Mouse (Mus musculus): ENCODE results near the gene Clstn1. TPM values are rescaled to one million over a fixed set of nuclear protein-coding genes. Genes with fewer than 3 reads are reported as not detected.

The Clstn1 gene
- total RNA-seq, 2 experiments from 2014 or later, result 23.6 to 28.3 TPM

GRCm38 (mm10) chr4:149663849-149664503 is 77.7 kb downstream of the Clstn1 start:
- intact Hi-C loops (cut with DNase I), result no loop called here
- no peak for DNase-seq

GRCm38 (mm10) chr4:149665016-149665691 is 78.9 kb downstream of the Clstn1 start:
- DNase-seq, result no peak
- intact Hi-C loops (cut with DNase I), result no loop called here

- DNase-seq, result no peak
- intact Hi-C loops (cut with DNase I), result no loop called here
Measured at GRCm38 (mm10) chr4:149665692-149666090, 79.4 kb downstream of the Clstn1 start.

GRCm38 (mm10) chr4:149671175-149671574 is 84.9 kb downstream of the Clstn1 start:
- DNase-seq, result no peak
- intact Hi-C loops (cut with DNase I), result no loop called here

GRCm38 (mm10) chr4:149672747-149673146 is 86.5 kb downstream of the Clstn1 start:
- no peak for DNase-seq
- intact Hi-C loops (cut with DNase I), result no loop called here

- DNase-seq, result no peak
- intact Hi-C loops (cut with DNase I), result no loop called here
Measured at GRCm38 (mm10) chr4:149674814-149675377, 88.6 kb downstream of the Clstn1 start.

- peak; percentile 73 to 80 for DNase-seq
- intact Hi-C loops (cut with DNase I), result no loop called here
Measured at GRCm38 (mm10) chr4:149675378-149676261, 89.4 kb downstream of the Clstn1 start.

- DNase-seq, result no peak
- intact Hi-C loops (cut with DNase I), result no loop called here
Measured at GRCm38 (mm10) chr4:149678006-149678405, 91.7 kb downstream of the Clstn1 start.

GRCm38 (mm10) chr4:149679056-149679770 is 92.9 kb downstream of the Clstn1 start:
- DNase-seq, result no peak
- intact Hi-C loops (cut with DNase I), result no loop called here

- intact Hi-C loops (cut with DNase I), result no loop called here
- no peak for DNase-seq
Measured at GRCm38 (mm10) chr4:149683875-149684274, 97.6 kb downstream of the Clstn1 start.

GRCm38 (mm10) chr4:149684841-149685623 is 98.8 kb downstream of the Clstn1 start:
- intact Hi-C loops (cut with DNase I), result no loop called here
- no peak for DNase-seq

GRCm38 (mm10) chr4:149688861-149689260 is 102.6 kb downstream of the Clstn1 start:
- no peak for DNase-seq
- intact Hi-C loops (cut with DNase I), result no loop called here

- no peak for DNase-seq
- intact Hi-C loops (cut with DNase I), result no loop called here
Measured at GRCm38 (mm10) chr4:149689822-149690700, 103.8 kb downstream of the Clstn1 start.

- intact Hi-C loops (cut with DNase I), result no loop called here
- DNase-seq, result no peak
Measured at GRCm38 (mm10) chr4:149690828-149691280, 104.6 kb downstream of the Clstn1 start.

- DNase-seq, result no peak
- intact Hi-C loops (cut with DNase I), result no loop called here
Measured at GRCm38 (mm10) chr4:149691368-149691767, 105.1 kb downstream of the Clstn1 start.

GRCm38 (mm10) chr4:149696189-149696971 is 110.1 kb downstream of the Clstn1 start:
- intact Hi-C loops (cut with DNase I), result no loop called here
- DNase-seq, result no peak

GRCm38 (mm10) chr4:149697506-149698196 is 111.4 kb downstream of the Clstn1 start:
- intact Hi-C loops (cut with DNase I), result no loop called here
- no peak for DNase-seq

Measured in gastrocnemius, postnatal 36 days (tissue).